Mouse (Mus musculus) embryonic fibroblast, embryonic 13.5 days (primary cell): ENCODE results near the gene Phxr2. TPM values are rescaled to one million over a fixed set of nuclear protein-coding genes. Genes with fewer than 3 reads are reported as not detected.

Source experiments
- H3K27ac ChIP-seq: 2 replicates; pipeline ENCODE4 v1.5.1; 2012; ENCODE audit warnings: low read length, control low read depth, inconsistent platforms; ENCODE audit not compliant: insufficient read depth
- H3K4me1 ChIP-seq: 2 replicates; pipeline ENCODE4 v1.6.1; 2011; ENCODE audit warnings: low read length; ENCODE audit not compliant: control insufficient read depth, insufficient read depth
- H3K4me3 ChIP-seq: 2 replicates; pipeline ENCODE4 v1.5.1; 2011; ENCODE audit warnings: mild to moderate bottlenecking, control low read depth, low read length; ENCODE audit not compliant: insufficient read depth
- CTCF ChIP-seq: IDR thresholded peaks from 2 replicates; pipeline ENCODE4 v1.5.1; 2011; ENCODE audit warnings: mild to moderate bottlenecking, control low read depth, low read length, moderate library complexity, borderline replicate concordance; ENCODE audit not compliant: insufficient read depth
- POLR2A ChIP-seq: IDR thresholded peaks from 2 replicates; pipeline ENCODE4 v1.6.1; 2011; ENCODE audit warnings: low read depth, mild to moderate bottlenecking, control low read depth, low read length, moderate library complexity
- polyA plus RNA-seq: library from polyadenylated mRNA; stranded (reverse); fragments of >200 nt; gene quantifications from 2 replicates; pipeline ENCODE4 v1.2.4, GENCODE M21; 2011; ENCODE audit warnings: low read depth; ENCODE audit not compliant: missing spikeins, insufficient read length

Phxr2 gene
- polyA plus RNA-seq, 1 experiment: not detected

GRCm38 (mm10) chr10:99132595-99133272, 6.6 kb upstream of the Phxr2 start:
- Histone ChIP-seq H3K4me3 (no peak overlapping the region), H3K27ac (no peak overlapping the region), H3K4me1 (no peaks in the 10 kb centered on the region)
- no peak for TF ChIP-seq CTCF
- no peak for TF ChIP-seq POLR2A

- Histone ChIP-seq H3K4me1 (no peaks in the 10 kb centered on the region), H3K4me3 (no peak overlapping the region), H3K27ac (no peak overlapping the region)
- TF ChIP-seq CTCF (no peak), POLR2A (no peak)
Observed at GRCm38 (mm10) chr10:99132189-99132588, 6.1 kb upstream of the Phxr2 start.

GRCm38 (mm10) chr10:99131298-99131697, 5.2 kb upstream of the Phxr2 start:
- no peak for TF ChIP-seq CTCF
- no peak for TF ChIP-seq POLR2A
- Histone ChIP-seq H3K4me3 (no peak overlapping the region), H3K27ac (no peak overlapping the region), H3K4me1 (no peaks in the 10 kb centered on the region)

DNA sequence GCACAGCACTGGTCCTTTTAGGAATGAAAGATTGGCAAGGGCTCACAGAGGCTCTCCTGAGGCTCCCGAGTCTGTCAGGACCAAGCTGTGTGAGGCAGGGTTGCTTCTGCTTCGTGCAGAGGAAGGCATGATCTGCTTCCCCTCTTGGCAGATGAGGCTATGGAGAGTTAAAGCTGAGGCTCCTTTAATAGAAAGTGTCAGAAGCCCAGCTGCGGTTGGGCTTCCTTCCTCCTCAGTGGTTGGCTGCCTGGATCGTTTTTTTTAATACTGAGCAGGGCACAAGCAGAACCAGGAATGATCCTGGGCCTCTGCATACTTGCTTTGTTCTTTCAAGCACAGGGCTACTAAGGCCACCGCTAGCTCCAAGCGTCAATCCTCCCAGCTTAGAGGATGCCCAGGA, 4.5 kb upstream of the Phxr2 start:
- no peak overlapping the region for H3K27ac ChIP-seq
- no peak overlapping the region for H3K4me3 ChIP-seq
- TF ChIP-seq CTCF (no peak), POLR2A (no peak)

DNA sequence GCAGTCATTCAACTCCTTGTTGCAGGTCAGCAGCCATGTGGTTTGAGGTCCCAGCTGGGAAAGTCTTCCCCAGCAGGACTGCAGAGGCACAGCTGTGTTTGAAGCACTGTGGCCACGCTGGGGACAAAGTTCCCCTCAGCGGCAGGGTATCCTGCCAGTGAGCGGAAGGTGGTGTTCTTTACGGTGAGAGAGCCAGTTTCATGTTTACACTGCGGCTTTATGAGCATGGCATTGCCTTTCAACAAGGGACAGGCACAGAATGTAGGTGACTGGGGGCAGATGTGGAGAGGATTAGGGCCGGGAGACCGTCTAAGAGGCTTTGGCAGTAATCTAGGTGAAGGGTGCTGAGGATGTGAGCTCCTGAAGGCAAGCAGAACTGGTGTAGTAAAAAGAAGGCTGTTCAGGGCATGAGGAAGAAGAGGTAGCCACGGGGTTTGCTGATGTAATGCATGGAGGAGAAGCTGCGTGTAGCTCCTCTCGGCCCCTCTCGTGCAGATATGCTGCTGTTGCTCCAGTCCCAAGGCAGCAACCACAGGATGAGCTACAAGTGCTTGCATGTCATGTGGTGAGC, 1.7 kb upstream of the Phxr2 start:
- TF ChIP-seq CTCF (no peak), POLR2A (no peak)
- H3K4me3 ChIP-seq: no peak overlapping the region
- H3K27ac ChIP-seq: no peak overlapping the region
- no peaks in the 10 kb centered on the region for H3K4me1 ChIP-seq

More for the DNA sequence above, 4.5 kb upstream of the Phxr2 start:
- H3K4me1 ChIP-seq: no peaks in the 10 kb centered on the region

- Histone ChIP-seq H3K4me1 (no peaks in the 10 kb centered on the region), H3K4me3 (no peak overlapping the region), H3K27ac (no peak overlapping the region)
- TF ChIP-seq POLR2A: no peak
- TF ChIP-seq CTCF: no peak
Observed at GRCm38 (mm10) chr10:99126954-99127353, 829 bp upstream of the Phxr2 start.

DNA sequence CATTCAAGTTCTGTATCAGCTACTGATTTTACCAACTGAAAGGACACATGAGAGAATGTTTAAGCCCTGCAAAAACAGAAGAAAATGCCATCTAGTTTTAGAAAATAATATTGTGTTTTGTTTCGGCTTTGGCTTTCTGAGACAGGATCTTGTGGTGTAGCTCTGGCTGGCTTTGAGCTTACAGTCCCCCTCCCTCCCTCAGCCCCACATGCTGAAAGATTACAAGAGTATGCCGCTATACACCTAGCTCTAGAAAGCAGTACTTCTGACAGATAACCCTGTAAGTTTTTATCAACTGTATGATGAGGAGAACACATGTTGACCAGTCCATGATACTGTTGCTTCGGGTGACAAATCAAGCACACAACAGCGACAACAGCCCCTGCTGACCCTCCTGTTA, 6.7 kb downstream of the Phxr2 start:
- Histone ChIP-seq H3K4me1 (no peaks in the 10 kb centered on the region), H3K27ac (no peak overlapping the region), H3K4me3 (no peak overlapping the region)
- no peak for TF ChIP-seq POLR2A
- no peak for TF ChIP-seq CTCF

DNA sequence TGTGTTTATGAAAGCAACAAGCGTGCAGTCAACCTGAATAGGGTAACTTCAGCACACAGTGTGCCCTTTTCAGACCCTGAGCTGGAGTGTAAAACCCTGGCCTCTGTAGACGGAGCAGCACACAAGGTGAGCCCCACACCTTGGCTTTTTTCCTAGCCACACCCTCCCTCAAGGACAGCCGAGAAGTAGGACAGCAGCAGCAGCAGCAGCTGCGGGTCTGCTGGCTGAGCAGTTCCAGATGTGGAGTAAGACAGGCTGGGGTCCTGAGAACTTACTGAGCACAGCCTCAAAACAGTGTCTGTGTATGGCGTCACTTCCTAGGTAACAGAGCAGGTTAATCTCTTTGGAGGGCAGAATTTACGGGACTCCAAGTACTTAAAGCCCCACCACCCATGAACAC, 7.4 kb downstream of the Phxr2 start:
- Histone ChIP-seq H3K4me1 (no peaks in the 10 kb centered on the region), H3K27ac (no peak overlapping the region), H3K4me3 (no peak overlapping the region)
- TF ChIP-seq POLR2A (no peak), CTCF (no peak)

GRCm38 (mm10) chr10:99117876-99118275, 8.2 kb downstream of the Phxr2 start:
- TF ChIP-seq POLR2A (no peak), CTCF (no peak)
- H3K27ac ChIP-seq: no peak overlapping the region
- H3K4me3 ChIP-seq: no peak overlapping the region
- H3K4me1 ChIP-seq: no peaks in the 10 kb centered on the region

GRCm38 (mm10) chr10:99116650-99117615, 9.2 kb downstream of the Phxr2 start:
- Histone ChIP-seq H3K4me3 (no peak overlapping the region), H3K27ac (no peak overlapping the region), H3K4me1 (no peaks in the 10 kb centered on the region)
- TF ChIP-seq POLR2A (no peak), CTCF (no peak)
